Mouse (Mus musculus): ENCODE results near the gene Strn4. TPM values are rescaled to one million over a fixed set of nuclear protein-coding genes. Genes with fewer than 3 reads are reported as not detected.

The Strn4 gene
- total RNA-seq, 2 experiments from 2014 or later: 54.1 to 61.3 TPM

- peak; percentile 74 to 76 for DNase-seq
- intact Hi-C loops (cut with DNase I): loop anchor here (1.0 to 2.0 kb wide), 3 partner anchors 29 to 181 kb away; partner anchors contain the start of gene Slc1a5
Measured at GRCm38 (mm10) chr7:16809739-16810138, 6.0 kb upstream of the Strn4 start.

GRCm38 (mm10) chr7:16810399-16810919, 5.2 kb upstream of the Strn4 start:
- intact Hi-C loops (cut with DNase I): no loop called here
- no peak for DNase-seq

GRCm38 (mm10) chr7:16810920-16811648, 4.6 kb upstream of the Strn4 start:
- no peak for DNase-seq
- intact Hi-C loops (cut with DNase I): no loop called here

GRCm38 (mm10) chr7:16811649-16812070, 4.0 kb upstream of the Strn4 start:
- DNase-seq: no peak
- intact Hi-C loops (cut with DNase I): loop anchor here (2.0 kb wide), 1 partner anchor 79 kb away; the partner anchor contains the start of gene Gng8

GRCm38 (mm10) chr7:16812505-16812904, 3.2 kb upstream of the Strn4 start:
- intact Hi-C loops (cut with DNase I): loop anchor here (2.0 kb wide), 1 partner anchor 78 kb away; the partner anchor contains the start of gene Gng8

GRCm38 (mm10) chr7:16816078-16816474, 387 bp downstream of the Strn4 start:
- intact Hi-C loops (cut with DNase I): loop anchor here (2.0 kb wide), 1 partner anchor 27 kb away; the partner anchor contains the start of gene Prkd2

More at GRCm38 (mm10) chr7:16812505-16812904, 3.2 kb upstream of the Strn4 start:
- no peak for DNase-seq

GRCm38 (mm10) chr7:16816475-16817122, 910 bp downstream of the Strn4 start, which contains the start of gene Fkrp:
Gene Fkrp, minus strand, starts transcription at chr7:16816732.
- intact Hi-C loops (cut with DNase I): loop anchor here (2.0 kb wide), 1 partner anchor 26 kb away; the partner anchor contains the start of gene Prkd2
- DNase-seq: peak; percentile 72 to 80

More at GRCm38 (mm10) chr7:16816078-16816474, 387 bp downstream of the Strn4 start:
- peak; percentile 78 to 84 for DNase-seq

GRCm38 (mm10) chr7:16817693-16818092, 2.0 kb downstream of the Strn4 start:
- DNase-seq: no peak
- intact Hi-C loops (cut with DNase I): loop anchor here (2.0 kb wide), 1 partner anchor 25 kb away; the partner anchor contains the start of gene Prkd2

- DNase-seq: no peak
- intact Hi-C loops (cut with DNase I): no loop called here
Measured at GRCm38 (mm10) chr7:16819794-16820193, 4.1 kb downstream of the Strn4 start.

- DNase-seq: no peak
- intact Hi-C loops (cut with DNase I): no loop called here
Measured at GRCm38 (mm10) chr7:16820271-16820763, 4.6 kb downstream of the Strn4 start.

- DNase-seq: no peak
- intact Hi-C loops (cut with DNase I): no loop called here
Measured at GRCm38 (mm10) chr7:16821091-16821490, 5.4 kb downstream of the Strn4 start.

- intact Hi-C loops (cut with DNase I): no loop called here
- DNase-seq: no peak
Measured at GRCm38 (mm10) chr7:16821669-16822101, 6.0 kb downstream of the Strn4 start.

- intact Hi-C loops (cut with DNase I): no loop called here
- no peak for DNase-seq
Measured at GRCm38 (mm10) chr7:16823734-16824133, 8.0 kb downstream of the Strn4 start.

GRCm38 (mm10) chr7:16825785-16826184, 10.1 kb downstream of the Strn4 start:
- no peak for DNase-seq

GRCm38 (mm10) chr7:16826571-16826970, 10.9 kb downstream of the Strn4 start:
- intact Hi-C loops (cut with DNase I): loop anchor here (1.0 to 5.0 kb wide), 4 partner anchors 20 to 86 kb away; no protein-coding TSS in a partner anchor
- DNase-seq: no peak

More at GRCm38 (mm10) chr7:16825785-16826184, 10.1 kb downstream of the Strn4 start:
- intact Hi-C loops (cut with DNase I): loop anchor here (1.0 to 5.0 kb wide), 4 partner anchors 21 to 87 kb away; no protein-coding TSS in a partner anchor

GRCm38 (mm10) chr7:16827274-16827673, 11.6 kb downstream of the Strn4 start:
- DNase-seq: no peak

GRCm38 (mm10) chr7:16830449-16830848, 14.8 kb downstream of the Strn4 start:
- intact Hi-C loops (cut with DNase I): no loop called here
- no peak for DNase-seq

More at GRCm38 (mm10) chr7:16827274-16827673, 11.6 kb downstream of the Strn4 start:
- intact Hi-C loops (cut with DNase I): loop anchor here (2.0 to 5.0 kb wide), 3 partner anchors 20 to 85 kb away; no protein-coding TSS in a partner anchor

GRCm38 (mm10) chr7:16837916-16838803, 22.5 kb downstream of the Strn4 start:
- intact Hi-C loops (cut with DNase I): no loop called here
- no peak for DNase-seq

GRCm38 (mm10) chr7:16838804-16839426, 23.2 kb downstream of the Strn4 start:
- intact Hi-C loops (cut with DNase I): no loop called here
- DNase-seq: no peak

All from heart, postnatal 36 days (tissue).